Mouse (Mus musculus) R1 (cell line): ENCODE measurements around the gene Wdr1.

Experiments used
- DNase-seq: peaks from one replicate; pipeline ENCODE4 v3.0.0-alpha.2; 2018; ENCODE audit warnings: low read depth, low spot score

The Wdr1 gene

GRCm38 (mm10) chr5:38563121-38563520 lies at the start of gene Wdr1:
TSS of gene Wdr1 (minus strand) at chr5:38563221.
- DNase-seq = no peak

- no peak for DNase-seq
Observed at GRCm38 (mm10) chr5:38611118-38611517, 48.1 kb upstream of the Wdr1 start.

- DNase-seq = peak; percentile 80
Observed at GRCm38 (mm10) chr5:38608219-38608618, 45.2 kb upstream of the Wdr1 start.

GRCm38 (mm10) chr5:38598647-38599304 lies 35.8 kb upstream of the Wdr1 start:
- peak; percentile 60 for DNase-seq

- DNase-seq = peak; percentile 68
Observed at GRCm38 (mm10) chr5:38588924-38589323, 25.9 kb upstream of the Wdr1 start.

- no peak for DNase-seq
Observed at GRCm38 (mm10) chr5:38585450-38585849, 22.4 kb upstream of the Wdr1 start.

- DNase-seq = no peak
Observed at GRCm38 (mm10) chr5:38583026-38583425, 20.0 kb upstream of the Wdr1 start.

GRCm38 (mm10) chr5:38580703-38581102 lies 17.7 kb upstream of the Wdr1 start:
- peak; percentile 95 for DNase-seq

GRCm38 (mm10) chr5:38570876-38571275 lies 7.9 kb upstream of the Wdr1 start:
- DNase-seq = peak; percentile 67

- DNase-seq = no peak
Observed at GRCm38 (mm10) chr5:38568652-38569051, 5.6 kb upstream of the Wdr1 start.

- DNase-seq = no peak
Observed at GRCm38 (mm10) chr5:38564831-38565230, 1.8 kb upstream of the Wdr1 start.

- peak; percentile 96 for DNase-seq
Observed at GRCm38 (mm10) chr5:38561426-38562024, 1.5 kb downstream of the Wdr1 start.

GRCm38 (mm10) chr5:38560586-38561425 lies 2.2 kb downstream of the Wdr1 start:
- peak; percentile 75 for DNase-seq

GRCm38 (mm10) chr5:38558831-38559230 lies 4.2 kb downstream of the Wdr1 start:
- no peak for DNase-seq

- no peak for DNase-seq
Observed at GRCm38 (mm10) chr5:38557811-38558210, 5.2 kb downstream of the Wdr1 start.

- DNase-seq = no peak
Observed at GRCm38 (mm10) chr5:38556406-38556805, 6.6 kb downstream of the Wdr1 start.

- peak; percentile 88 for DNase-seq
Observed at GRCm38 (mm10) chr5:38553953-38554352, 9.1 kb downstream of the Wdr1 start.

- peak; percentile 59 for DNase-seq
Observed at GRCm38 (mm10) chr5:38553491-38553890, 9.5 kb downstream of the Wdr1 start.

GRCm38 (mm10) chr5:38552615-38553014 lies 10.4 kb downstream of the Wdr1 start:
- no peak for DNase-seq

- DNase-seq = no peak
Observed at GRCm38 (mm10) chr5:38550221-38550768, 12.7 kb downstream of the Wdr1 start.

GRCm38 (mm10) chr5:38549461-38549909 lies 13.5 kb downstream of the Wdr1 start:
- DNase-seq = no peak

GRCm38 (mm10) chr5:38547375-38547774 lies 15.6 kb downstream of the Wdr1 start:
- no peak for DNase-seq
